Mouse (Mus musculus) neural tube, embryonic 11.5 days (tissue): ENCODE measurements around the gene Cab39l. TPM values are rescaled to one million over a fixed set of nuclear protein-coding genes. Genes with fewer than 3 reads are reported as not detected.

ENCODE experiments used
- ATAC-seq: fragments of 200-750 bp; cut with Nextera tagmentation; 2 replicates; pipeline ENCODE4 v1.8.0; 2017; ENCODE audit warnings: moderate number of reproducible peaks, mild to moderate bottlenecking, moderate TSS enrichment, moderate library complexity; ENCODE audit not compliant: insufficient read depth, low FRiP score, low TSS enrichment
- DNase-seq: peaks from one replicate; pipeline ENCODE4 v3.0.0-alpha.2; 2015; ENCODE audit warnings: low spot score
- H3K27ac ChIP-seq: fragments of 300-500 bp; sonication (generic); 2 replicates; pipeline ENCODE4 v1.5.1; 2014; ENCODE audit warnings: low read depth, mild to moderate bottlenecking, low read length
- H3K27me3 ChIP-seq: fragments of 300-500 bp; sonication (generic); 2 replicates; pipeline ENCODE4 v1.6.1; 2014; ENCODE audit warnings: mild to moderate bottlenecking, low read length, mixed read lengths; ENCODE audit not compliant: control insufficient read depth, insufficient read depth
- H3K36me3 ChIP-seq: fragments of 300-500 bp; sonication (generic); 2 replicates; pipeline ENCODE4 v1.6.1; 2014; ENCODE audit warnings: mild to moderate bottlenecking, low read length, moderate library complexity, mixed read lengths; ENCODE audit not compliant: control insufficient read depth, insufficient read depth
- H3K4me1 ChIP-seq: fragments of 300-500 bp; sonication (generic); 2 replicates; pipeline ENCODE4 v1.6.1; 2014; ENCODE audit warnings: low read length, mixed read lengths; ENCODE audit not compliant: control insufficient read depth, insufficient read depth
- H3K4me2 ChIP-seq: fragments of 300-500 bp; sonication (generic); 2 replicates; pipeline ENCODE4 v1.6.1; 2014; ENCODE audit warnings: low read depth, mild to moderate bottlenecking, moderate library complexity
- H3K4me3 ChIP-seq: fragments of 300-500 bp; sonication (generic); 2 replicates; pipeline ENCODE4 v1.5.1; 2014; ENCODE audit warnings: low read depth, low read length
- H3K9ac ChIP-seq: fragments of 300-500 bp; sonication (generic); 2 replicates; pipeline ENCODE4 v1.6.1; 2014; ENCODE audit warnings: mild to moderate bottlenecking, low read length
- H3K9me3 ChIP-seq: fragments of 300-500 bp; sonication (generic); 2 replicates; pipeline ENCODE4 v1.6.1; 2016; ENCODE audit warnings: low read length; ENCODE audit not compliant: control insufficient read depth
- WGBS: fragments of 180-500 bp; shearing (Covaris S2); extraction: QIAGEN DNeasy Blood & Tissue Kit; methylation state at CpG from one replicate; pipeline ENCODE4 v1.1.7; 2014; 5-methylcytosine and 5-hydroxymethylcytosine counted together
- polyA plus RNA-seq: library from polyadenylated mRNA; unstranded; fragments of >200 nt; fragmentation: Nextera tagmentation; extraction: Ambion mirVana; gene quantifications from 2 replicates; pipeline ENCODE4 v1.2.1, GENCODE M21; 2014

Gene Cab39l
- polyA plus RNA-seq, 1 experiment from 2014 or later = 38.5 TPM

DNA sequence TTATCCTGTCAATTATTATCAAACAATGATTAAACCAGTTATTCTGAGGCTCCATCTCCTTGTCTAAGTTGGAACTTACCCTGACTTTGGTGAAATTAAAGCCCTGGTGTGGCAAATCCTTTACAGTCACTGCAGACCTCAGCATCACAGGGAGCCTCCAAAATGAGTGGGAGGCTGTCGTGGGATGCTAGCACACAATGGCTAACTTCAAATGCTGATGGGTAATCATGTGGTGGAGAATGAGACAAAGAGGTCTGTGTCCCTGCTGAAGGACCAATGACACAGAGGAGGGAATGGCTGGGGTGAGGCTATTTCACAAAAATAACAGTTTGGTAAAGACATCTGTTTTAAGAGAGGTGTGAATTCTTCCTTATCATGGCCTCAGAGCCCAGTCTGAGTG, 117.1 kb downstream of the Cab39l start:
- Histone ChIP-seq H3K36me3 (no peaks in the 10 kb centered on the region), H3K4me2 (no peak overlapping the region), H3K4me3 (no peak overlapping the region), H3K9ac (no peak overlapping the region), H3K27ac (no peak overlapping the region), H3K4me1 (no peaks in the 10 kb centered on the region), H3K27me3 (no peaks in the 10 kb centered on the region), H3K9me3 (no peaks in the 10 kb centered on the region)
- 34% methylated on average over 1 of the region's 1 CpGs for WGBS
- DNase-seq = no peak
- no peak for ATAC-seq

- no peak for DNase-seq
- Histone ChIP-seq H3K27ac (no peak overlapping the region), H3K36me3 (no peaks in the 10 kb centered on the region), H3K4me2 (no peak overlapping the region), H3K27me3 (no peaks in the 10 kb centered on the region), H3K4me3 (no peak overlapping the region), H3K9me3 (no peaks in the 10 kb centered on the region), H3K4me1 (no peaks in the 10 kb centered on the region), H3K9ac (no peak overlapping the region)
- WGBS = 88% methylated on average over 6 of the region's 6 CpGs
- no peak for ATAC-seq
Measured at GRCm38 (mm10) chr14:59566756-59567155, 126.0 kb downstream of the Cab39l start.

GRCm38 (mm10) chr14:59576385-59576784, 135.6 kb downstream of the Cab39l start:
- Histone ChIP-seq H3K4me3 (no peak overlapping the region), H3K27me3 (no peaks in the 10 kb centered on the region), H3K4me1 (no peaks in the 10 kb centered on the region), H3K27ac (no peak overlapping the region), H3K4me2 (no peak overlapping the region), H3K36me3 (peaks cover 2% of the 10 kb centered on the region), H3K9ac (no peak overlapping the region), H3K9me3 (no peaks in the 10 kb centered on the region)
- WGBS = 91% methylated on average over 5 of the region's 5 CpGs
- no peak for DNase-seq
- no peak for ATAC-seq

GRCm38 (mm10) chr14:59590614-59591013, 149.8 kb downstream of the Cab39l start:
- no peaks in the 10 kb centered on the region for H3K4me1 ChIP-seq
- 85% methylated on average over 1 of the region's 1 CpGs for WGBS
- peaks cover 10% of the 10 kb centered on the region for H3K36me3 ChIP-seq
- no peak overlapping the region for H3K27ac ChIP-seq
- H3K9me3 ChIP-seq = no peaks in the 10 kb centered on the region
- H3K4me2 ChIP-seq = no peak overlapping the region
- no peak for ATAC-seq
- H3K9ac ChIP-seq = no peak overlapping the region
- no peak for DNase-seq
- no peak overlapping the region for H3K4me3 ChIP-seq
- H3K27me3 ChIP-seq = no peaks in the 10 kb centered on the region

DNA sequence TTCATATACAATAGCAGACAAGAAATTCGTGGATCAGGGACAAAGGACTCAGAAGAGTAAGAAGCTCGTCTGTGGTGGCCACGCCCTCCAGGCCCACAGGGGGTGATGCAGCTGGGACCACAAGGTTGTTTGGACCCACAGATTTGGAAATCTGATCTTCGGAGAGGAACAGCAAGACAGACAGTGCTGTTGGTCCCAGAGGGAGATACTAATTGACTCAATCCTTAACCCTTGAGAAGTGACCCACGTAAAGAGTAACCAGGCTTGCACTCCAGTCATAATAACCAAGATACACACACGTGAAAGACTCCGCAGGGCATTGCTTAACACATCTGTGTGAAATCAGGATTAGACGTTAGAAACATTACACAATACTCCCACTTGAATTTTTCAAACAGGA, 151.1 kb downstream of the Cab39l start:
- no peak overlapping the region for H3K27ac ChIP-seq
- ATAC-seq = no peak
- no peak overlapping the region for H3K4me3 ChIP-seq
- no peaks in the 10 kb centered on the region for H3K27me3 ChIP-seq
- no peak for DNase-seq
- 65% methylated on average over 8 of the region's 8 CpGs for WGBS
- H3K9me3 ChIP-seq = no peaks in the 10 kb centered on the region
- no peak overlapping the region for H3K9ac ChIP-seq
- H3K4me1 ChIP-seq = peaks cover 3% of the 10 kb centered on the region
- peaks cover 10% of the 10 kb centered on the region for H3K36me3 ChIP-seq
- no peak overlapping the region for H3K4me2 ChIP-seq

GRCm38 (mm10) chr14:59592593-59592992, 151.8 kb downstream of the Cab39l start:
- Histone ChIP-seq H3K27me3 (no peaks in the 10 kb centered on the region), H3K27ac (no peak overlapping the region), H3K9ac (no peak overlapping the region), H3K36me3 (peaks cover 10% of the 10 kb centered on the region), H3K4me3 (no peak overlapping the region), H3K9me3 (no peaks in the 10 kb centered on the region), H3K4me2 (no peak overlapping the region), H3K4me1 (peaks cover 5% of the 10 kb centered on the region)
- DNase-seq = no peak
- 68% methylated on average over 3 of the region's 3 CpGs for WGBS
- no peak for ATAC-seq

DNA sequence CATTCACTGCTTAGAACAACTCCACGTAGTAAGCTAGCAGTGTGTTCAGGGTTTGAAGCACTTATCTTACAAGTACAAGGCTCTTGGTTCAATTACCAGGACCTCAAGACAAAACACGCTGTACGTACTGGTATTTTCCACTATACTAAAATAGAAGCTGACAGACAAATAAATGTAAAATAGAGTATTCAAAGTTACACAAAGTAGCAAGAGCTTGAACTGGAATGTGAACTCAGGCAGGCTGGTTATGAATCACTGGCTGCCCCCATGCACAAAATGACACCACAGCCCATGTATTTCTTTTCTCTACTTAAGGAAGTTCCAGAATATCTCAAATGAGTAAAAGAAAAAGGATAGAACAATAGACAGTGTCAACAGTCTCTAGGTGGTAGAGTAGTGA, 154.2 kb downstream of the Cab39l start:
- 93% methylated on average over 3 of the region's 3 CpGs for WGBS
- DNase-seq = no peak
- Histone ChIP-seq H3K36me3 (0 out of 2 replicates have a peak, but pooled peaks cover 2% of the 10 kb centered on the region), H3K9ac (no peak overlapping the region), H3K4me2 (no peak overlapping the region), H3K4me3 (no peak overlapping the region), H3K27ac (no peak overlapping the region), H3K4me1 (peaks cover 5% of the 10 kb centered on the region), H3K9me3 (no peaks in the 10 kb centered on the region), H3K27me3 (no peaks in the 10 kb centered on the region)
- no peak for ATAC-seq

DNA sequence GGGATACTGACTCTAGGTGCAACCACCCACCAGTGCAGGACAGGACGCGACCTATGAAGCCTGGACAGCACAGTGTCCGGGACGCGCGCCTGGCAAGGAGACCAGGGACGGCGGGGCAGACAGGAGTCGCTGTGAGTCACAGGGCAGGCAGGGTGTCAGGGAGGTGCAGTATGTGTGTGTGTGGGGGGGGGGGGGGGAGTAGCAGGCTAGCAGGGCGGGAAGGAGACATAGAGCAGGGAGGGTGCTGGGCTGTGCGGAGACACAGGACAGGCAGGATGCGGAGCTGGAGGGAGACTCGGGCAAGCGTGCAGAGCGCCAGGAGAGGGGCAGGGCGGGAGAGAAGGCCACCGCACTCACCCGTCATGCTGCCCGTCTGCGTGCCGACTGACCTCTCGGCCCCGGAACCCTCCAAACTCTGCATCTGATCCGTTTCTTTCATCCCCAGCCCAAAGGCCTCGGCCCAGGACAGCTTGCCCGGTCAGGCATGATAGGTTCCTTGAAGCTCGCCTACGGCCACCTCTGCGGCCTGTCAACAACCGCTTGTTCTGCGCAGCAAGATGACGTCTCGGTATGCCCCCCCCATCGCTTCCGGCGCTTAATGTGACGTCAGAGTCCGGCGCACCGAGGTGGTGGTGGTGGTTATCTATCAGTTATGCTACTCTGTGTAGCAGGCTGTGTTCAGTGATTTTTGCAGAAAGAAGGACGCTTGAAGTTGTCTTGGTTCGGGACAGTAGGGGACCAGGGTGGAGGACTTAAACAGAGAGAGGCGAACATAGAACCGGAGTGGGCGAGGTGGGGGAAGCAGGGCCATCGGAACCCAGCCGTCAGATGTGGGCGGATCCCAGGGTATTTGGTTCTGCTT, 156.9 kb downstream of the Cab39l start, which contains the start of gene Cdadc1:
Gene Cdadc1 (minus strand): TSS at position 562 of the 862 bp plus-strand sequence.
- no peak within 1 kb of the TSS for H3K27ac ChIP-seq
- under 1% methylated on average over 43 of the region's 48 CpGs for WGBS
- peak within 1 kb of the TSS; percentile 81 for H3K9ac ChIP-seq
- peaks cover 5% of the 10 kb centered on the region for H3K4me1 ChIP-seq
- H3K4me3 ChIP-seq = peak within 1 kb of the TSS; percentile 81
- no peaks in the 10 kb centered on the region for H3K9me3 ChIP-seq
- H3K27me3 ChIP-seq = no peaks in the 10 kb centered on the region
- peak; percentile 93 for DNase-seq
- ATAC-seq = peak; percentile 94
- H3K4me2 ChIP-seq = peak within 1 kb of the TSS; percentile 66
- H3K36me3 ChIP-seq = 0 out of 2 replicates have a peak, but pooled peaks cover 2% of the 10 kb centered on the region

DNA sequence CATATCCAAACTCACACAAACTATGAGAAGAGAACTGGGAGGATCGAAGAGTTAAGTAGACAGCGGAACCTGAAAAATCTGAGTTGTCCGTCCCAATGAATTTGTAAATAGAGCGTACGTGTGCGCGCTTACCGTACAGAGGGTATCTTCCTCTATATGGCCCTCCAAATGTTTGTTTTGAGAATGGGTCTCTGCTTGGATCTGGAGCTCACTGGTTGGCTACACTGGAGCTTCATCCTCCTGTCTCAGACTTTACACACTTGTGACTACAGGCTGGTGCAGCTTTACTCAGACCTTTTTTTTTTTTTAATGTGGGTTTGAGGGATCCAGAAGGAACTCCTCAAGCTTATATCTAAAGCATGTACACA, 157.5 kb downstream of the Cab39l start:
- peak overlapping the region; percentile 81 for H3K4me3 ChIP-seq
- no peak overlapping the region for H3K27ac ChIP-seq
- H3K9ac ChIP-seq = peak overlapping the region; percentile 81
- H3K27me3 ChIP-seq = no peaks in the 10 kb centered on the region
- H3K4me2 ChIP-seq = peak overlapping the region; percentile 66
- H3K36me3 ChIP-seq = no peaks in the 10 kb centered on the region
- 4% methylated on average over 8 of the region's 8 CpGs for WGBS
- ATAC-seq = peak; percentile 38; the same call in 1 of the 2 replicates
- H3K4me1 ChIP-seq = peaks cover 5% of the 10 kb centered on the region
- no peaks in the 10 kb centered on the region for H3K9me3 ChIP-seq
- no peak for DNase-seq
